ENCODE assay signal across 8 mouse cellular contexts in the genomic region with DNA sequence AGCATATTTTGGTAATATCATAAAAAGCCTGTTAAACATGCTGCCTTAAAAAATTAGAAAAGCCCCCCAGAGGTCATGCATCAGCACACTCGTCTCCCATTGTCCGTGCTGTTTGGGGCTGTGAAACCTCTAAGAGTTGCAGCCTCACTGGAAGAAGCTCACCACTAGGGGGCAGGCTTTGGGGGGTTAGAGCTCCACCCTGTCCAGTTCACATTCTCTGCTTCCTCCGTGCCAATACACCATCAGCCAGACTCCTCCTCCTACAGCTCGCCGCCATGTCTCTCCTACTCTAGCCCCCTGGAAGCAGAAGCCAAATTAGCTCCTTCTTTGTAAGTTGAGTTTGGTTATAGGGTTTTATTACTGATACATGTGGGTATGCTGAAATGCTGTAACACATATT. TPM values are rescaled to one million over a fixed set of nuclear protein-coding genes. Genes with fewer than 3 reads are reported as not detected.
A peak's percentile ranks its signal among the peaks of the same experiment; 100 is the strongest.
DNase-seq lines count a peak whose midpoint lies in the region; ATAC-seq and TF ChIP-seq lines count a peak whose summit lies in the region.

No protein-coding gene starts in this region.

- TF ChIP-seq RAD21 in CH12.LX (IDR thresholded peaks at IDR 0.05; ENCODE audit: low read depth, low read length), result peak; percentile 42

- TF ChIP-seq CTCF in CH12.LX (conservative IDR thresholded peaks at IDR 0.05 in 1 of 2, IDR thresholded peaks at IDR 0.05 in 1 of 2; ENCODE audit: low read depth in 2 of 2, low read length in 2 of 2), result peak; percentile 44 to 78; a peak in 3 of 4 replicates
- TF ChIP-seq CTCF in bone marrow macrophage, adult 2 months (IDR thresholded peaks at IDR 0.05; ENCODE audit: low read depth, low read length), result peak; percentile 85

- TF ChIP-seq EP300 in CH12.LX (IDR thresholded peaks at IDR 0.05; ENCODE audit: low read length), result no peak

- H3K27me3 ChIP-seq in intestine, embryonic 14.5 days (replicated peaks; ENCODE audit: control insufficient read depth, insufficient read depth, low read length), result no peaks in the 10 kb centered on the region
- no peaks in the 10 kb centered on the region for H3K27me3 ChIP-seq in intestine, embryonic 15.5 days (replicated peaks)
- H3K27me3 ChIP-seq in CH12.LX (replicated peaks), result no peaks in the 10 kb centered on the region
- no peaks in the 10 kb centered on the region for H3K27me3 ChIP-seq in liver, embryonic 12.5 days (replicated peaks)
- no peaks in the 10 kb centered on the region for H3K27me3 ChIP-seq in neural tube, embryonic 14.5 days (ENCODE audit: control insufficient read depth, insufficient read depth, low read length)

- no peak for TF ChIP-seq POLR2A in CH12.LX (IDR thresholded peaks at IDR 0.05; ENCODE audit: low read depth, low read length)
- no peak for TF ChIP-seq POLR2A in bone marrow macrophage, adult 2 months (IDR thresholded peaks at IDR 0.05; ENCODE audit: borderline replicate concordance, low read depth, low read length)

- dilution Hi-C loops in CH12.LX (cut with MboI; ENCODE audit: extremely low pct_ligation_motif_present, extremely low pct_unique_long_range_greater_than_20kb, low sequenced_read_pairs), result no loop called here

- no peak overlapping the region for H3K27ac ChIP-seq in intestine, embryonic 14.5 days (ENCODE audit: low read depth)
- no peak overlapping the region for H3K27ac ChIP-seq in intestine, embryonic 15.5 days
- H3K27ac ChIP-seq in CH12.LX (ENCODE audit: insufficient read depth, low read depth), result no peak overlapping the region
- H3K27ac ChIP-seq in bone marrow macrophage, adult 2 months (ENCODE audit: insufficient read depth, low read depth, low read length), result no peak overlapping the region
- no peak overlapping the region for H3K27ac ChIP-seq in liver, embryonic 12.5 days
- H3K27ac ChIP-seq in neural tube, embryonic 14.5 days (ENCODE audit: low read depth, low read length), result no peak overlapping the region

- DNase-seq in intestine, embryonic 14.5 days (ENCODE audit: low spot score), result peak; percentile 57
- DNase-seq in CH12.LX (ENCODE audit: extremely low read depth), result peak; percentile 65
- DNase-seq in gastrocnemius, postnatal 14 days, result peak; percentile 48
- peak; percentile 59 for DNase-seq in urinary bladder, postnatal 25 days (ENCODE audit: low spot score)

- WGBS in intestine, embryonic 14.5 days, result 58% methylated on average over 5 of the region's 5 CpGs
- WGBS in intestine, embryonic 15.5 days, result 58% methylated on average over 5 of the region's 5 CpGs
- WGBS in liver, embryonic 12.5 days (ENCODE audit: insufficient replicate concordance), result 56% methylated on average over 5 of the region's 5 CpGs
- WGBS in neural tube, embryonic 14.5 days, result 46% methylated on average over 5 of the region's 5 CpGs

- intact Hi-C loops in gastrocnemius, postnatal 14 days (cut with DNase I; ENCODE audit: low total_unique reads), result no loop called here

- no peak for ATAC-seq in intestine, embryonic 14.5 days (replicated peaks; ENCODE audit: low FRiP score, low TSS enrichment, low read depth)
- ATAC-seq in intestine, embryonic 15.5 days, result no peak
- peak; percentile 42; the same call in 1 of the 2 replicates for ATAC-seq in liver, embryonic 12.5 days
- peak; percentile 68; the same call in 1 of the 2 replicates for ATAC-seq in neural tube, embryonic 14.5 days (ENCODE audit: low read depth)

- in situ Hi-C loops in CH12.LX (cut with MboI; ENCODE audit: low pct_ligation_motif_present, low pct_unique_long_range_greater_than_20kb, low sequenced_read_pairs), result no loop called here

- H3K4me3 ChIP-seq in intestine, embryonic 14.5 days (ENCODE audit: low read depth, low read length), result no peak overlapping the region
- H3K4me3 ChIP-seq in intestine, embryonic 15.5 days (replicated peaks), result no peak overlapping the region
- H3K4me3 ChIP-seq in CH12.LX (replicated peaks in 1 of 3; ENCODE audit: low read depth in 2 of 3, low read length in 2 of 3, poor library complexity in 1 of 3), result no peak overlapping the region
- H3K4me3 ChIP-seq in bone marrow macrophage, adult 2 months (ENCODE audit: insufficient read depth, low read length), result no peak overlapping the region
- no peak overlapping the region for H3K4me3 ChIP-seq in liver, embryonic 12.5 days
- H3K4me3 ChIP-seq in neural tube, embryonic 14.5 days (ENCODE audit: low read depth, low read length), result no peak overlapping the region

- no peaks in the 10 kb centered on the region for H3K79me2 ChIP-seq in CH12.LX (replicated peaks; ENCODE audit: control insufficient read depth, extremely low read depth, insufficient read depth, poor library complexity, severe bottlenecking)

- no peaks in the 10 kb centered on the region for H3K36me3 ChIP-seq in intestine, embryonic 14.5 days (ENCODE audit: control insufficient read depth, insufficient read depth, low read length)
- no peaks in the 10 kb centered on the region for H3K36me3 ChIP-seq in intestine, embryonic 15.5 days
- no peaks in the 10 kb centered on the region for H3K36me3 ChIP-seq in CH12.LX (replicated peaks in 1 of 2; ENCODE audit: control insufficient read depth in 1 of 2, insufficient read depth in 1 of 2, low read length in 1 of 2)
- H3K36me3 ChIP-seq in liver, embryonic 12.5 days, result no peaks in the 10 kb centered on the region
- H3K36me3 ChIP-seq in neural tube, embryonic 14.5 days (ENCODE audit: control insufficient read depth, insufficient read depth, low read length), result no peaks in the 10 kb centered on the region

- no peaks in the 10 kb centered on the region for H3K4me1 ChIP-seq in intestine, embryonic 14.5 days (replicated peaks; ENCODE audit: control insufficient read depth, insufficient read depth, low read length)
- no peaks in the 10 kb centered on the region for H3K4me1 ChIP-seq in intestine, embryonic 15.5 days (replicated peaks)
- no peaks in the 10 kb centered on the region for H3K4me1 ChIP-seq in CH12.LX (ENCODE audit: control insufficient read depth in 1 of 2, insufficient read depth in 2 of 2)
- H3K4me1 ChIP-seq in bone marrow macrophage, adult 2 months (ENCODE audit: control insufficient read depth, insufficient read depth, low read length), result no peaks in the 10 kb centered on the region
- H3K4me1 ChIP-seq in liver, embryonic 12.5 days, result no peaks in the 10 kb centered on the region
- H3K4me1 ChIP-seq in neural tube, embryonic 14.5 days (ENCODE audit: control insufficient read depth, insufficient read depth, low read length), result no peaks in the 10 kb centered on the region

- H3K4me2 ChIP-seq in intestine, embryonic 14.5 days (ENCODE audit: low read length), result no peak overlapping the region
- no peak overlapping the region for H3K4me2 ChIP-seq in intestine, embryonic 15.5 days (replicated peaks)
- H3K4me2 ChIP-seq in CH12.LX (ENCODE audit: insufficient read depth, low read depth, poor library complexity, severe bottlenecking), result no peak overlapping the region
- no peak overlapping the region for H3K4me2 ChIP-seq in liver, embryonic 12.5 days
- H3K4me2 ChIP-seq in neural tube, embryonic 14.5 days (ENCODE audit: low read depth, low read length), result no peak overlapping the region

- no peak overlapping the region for H3K9ac ChIP-seq in intestine, embryonic 14.5 days (ENCODE audit: low read length)
- H3K9ac ChIP-seq in intestine, embryonic 15.5 days, result no peak overlapping the region
- no peak overlapping the region for H3K9ac ChIP-seq in CH12.LX (ENCODE audit: insufficient read depth, low read depth)
- no peak overlapping the region for H3K9ac ChIP-seq in liver, embryonic 12.5 days
- H3K9ac ChIP-seq in neural tube, embryonic 14.5 days (replicated peaks; ENCODE audit: low read depth, low read length), result no peak overlapping the region

- no peaks in the 10 kb centered on the region for H3K9me3 ChIP-seq in intestine, embryonic 14.5 days (ENCODE audit: control insufficient read depth, low read length)
- H3K9me3 ChIP-seq in intestine, embryonic 15.5 days, result no peaks in the 10 kb centered on the region
- no peaks in the 10 kb centered on the region for H3K9me3 ChIP-seq in CH12.LX (replicated peaks; ENCODE audit: low read length)
- no peaks in the 10 kb centered on the region for H3K9me3 ChIP-seq in liver, embryonic 12.5 days (replicated peaks)
- no peaks in the 10 kb centered on the region for H3K9me3 ChIP-seq in neural tube, embryonic 14.5 days (ENCODE audit: control insufficient read depth, low read length)

RNA-seq across cellular contexts. Expression of a gene that starts 14.3 kb away (rescaled TPM):
- polyA plus RNA-seq in intestine, embryonic 14.5 days (2014; fragmentation: Nextera tagmentation; extraction: Ambion mirVana), result 66.2 and 69.2 TPM in 2 replicates
- polyA plus RNA-seq in intestine, embryonic 15.5 days (2015; fragmentation: Nextera tagmentation; extraction: Ambion mirVana), result 61.6 and 71.4 TPM in 2 replicates
- total RNA-seq in CH12.LX (2012; rRNA removed) (16.6 and 18.2 TPM in 2 replicates), CH12.LX (2014; rRNA removed) (26.2 and 27.8 TPM in 2 replicates)
- 18.1 and 19.7 TPM in 2 replicates for polyA plus RNA-seq in CH12.LX (2012; ENCODE audit: insufficient read length, low read depth)
- polyA plus RNA-seq in bone marrow macrophage, adult 2 months (2012; ENCODE audit: insufficient read depth, insufficient read length, missing spikeins), result 17.1 and 17.6 TPM in 2 replicates
- total RNA-seq in gastrocnemius, postnatal 14 days (2021), result 10 to 100 TPM; 11.4 to 12.3 TPM
- 21.8 and 24.3 TPM in 2 replicates for polyA plus RNA-seq in liver, embryonic 12.5 days (2016; fragmentation: Nextera tagmentation; extraction: Ambion mirVana)
- polyA plus RNA-seq in neural tube, embryonic 14.5 days (2014; fragmentation: Nextera tagmentation; extraction: Ambion mirVana), result 51.4 and 55.5 TPM in 2 replicates

RNA-seq across cellular contexts. Expression of a gene that starts 28.5 kb away (rescaled TPM):
- 0.40 TPM in 1 of 2 replicates, not detected in the other for polyA plus RNA-seq in intestine, embryonic 14.5 days (2014; fragmentation: Nextera tagmentation; extraction: Ambion mirVana)
- polyA plus RNA-seq in intestine, embryonic 15.5 days (2015; fragmentation: Nextera tagmentation; extraction: Ambion mirVana), result 0.20 TPM in 1 of 2 replicates, not detected in the other
- total RNA-seq in CH12.LX (2012; rRNA removed), result not detected in 2 replicates
- not detected in 2 replicates for total RNA-seq in CH12.LX (2014; rRNA removed)
- not detected in 2 replicates for polyA plus RNA-seq in CH12.LX (2012; ENCODE audit: insufficient read length, low read depth)
- not detected in 2 replicates for polyA plus RNA-seq in bone marrow macrophage, adult 2 months (2012; ENCODE audit: insufficient read depth, insufficient read length, missing spikeins)
- not detected for total RNA-seq in gastrocnemius, postnatal 14 days (2021)
- not detected in 2 replicates for polyA plus RNA-seq in liver, embryonic 12.5 days (2016; fragmentation: Nextera tagmentation; extraction: Ambion mirVana)
- polyA plus RNA-seq in neural tube, embryonic 14.5 days (2014; fragmentation: Nextera tagmentation; extraction: Ambion mirVana), result 2.0 and 2.3 TPM in 2 replicates

RNA-seq across cellular contexts. Expression of a gene that starts 54.5 kb away (rescaled TPM):
- not detected in 2 replicates for polyA plus RNA-seq in intestine, embryonic 14.5 days (2014; fragmentation: Nextera tagmentation; extraction: Ambion mirVana)
- not detected in 2 replicates for polyA plus RNA-seq in intestine, embryonic 15.5 days (2015; fragmentation: Nextera tagmentation; extraction: Ambion mirVana)
- not detected in 2 replicates for total RNA-seq in CH12.LX (2012; rRNA removed)
- not detected in 2 replicates for total RNA-seq in CH12.LX (2014; rRNA removed)
- not detected in 2 replicates for polyA plus RNA-seq in CH12.LX (2012; ENCODE audit: insufficient read length, low read depth)
- polyA plus RNA-seq in bone marrow macrophage, adult 2 months (2012; ENCODE audit: insufficient read depth, insufficient read length, missing spikeins), result not detected in 2 replicates
- total RNA-seq in gastrocnemius, postnatal 14 days (2021), result not detected
- polyA plus RNA-seq in liver, embryonic 12.5 days (2016; fragmentation: Nextera tagmentation; extraction: Ambion mirVana), result not detected in 2 replicates
- not detected in 2 replicates for polyA plus RNA-seq in neural tube, embryonic 14.5 days (2014; fragmentation: Nextera tagmentation; extraction: Ambion mirVana)

Comparison
In these comparisons a context has a peak if more than half of its experiments do, and no peak if none do; other contexts are left out.
1. ATAC-seq: peak in liver, embryonic 12.5 days (single experiment) and neural tube, embryonic 14.5 days (single experiment); none in intestine, embryonic 14.5 days (single experiment) and intestine, embryonic 15.5 days (single experiment).
2. Peak in every context shown above with its lines, with median percentiles within 50 percentile points of each other: DNase-seq.